Mouse (Mus musculus) retina, postnatal 7 days (tissue): ENCODE results near the gene Abi3.

ENCODE experiments used
- DNase-seq: peaks from one replicate; pipeline ENCODE4 v3.0.0-alpha.2; 2012; ENCODE audit warnings: low read depth, low spot score

Abi3 gene

GRCm38 (mm10) chr11:95789451-95789891 is 52.8 kb downstream of the Abi3 start:
- no peak for DNase-seq

- DNase-seq, result no peak
Measured at GRCm38 (mm10) chr11:95786511-95786910, 55.8 kb downstream of the Abi3 start.

GRCm38 (mm10) chr11:95785675-95786074 is 56.6 kb downstream of the Abi3 start:
- no peak for DNase-seq

- DNase-seq, result no peak
Measured at GRCm38 (mm10) chr11:95783958-95784357, 58.3 kb downstream of the Abi3 start.

- DNase-seq, result no peak
Measured at GRCm38 (mm10) chr11:95783457-95783856, 58.8 kb downstream of the Abi3 start.

GRCm38 (mm10) chr11:95781557-95781956 is 60.7 kb downstream of the Abi3 start:
- no peak for DNase-seq

GRCm38 (mm10) chr11:95780480-95780879 is 61.8 kb downstream of the Abi3 start:
- DNase-seq, result no peak
